Mouse (Mus musculus) embryonic fibroblast, embryonic 13.5 days (primary cell): ENCODE results near the gene Bin2.

Source experiments
- CTCF ChIP-seq: IDR thresholded peaks from 2 replicates; pipeline ENCODE4 v1.5.1; 2011; ENCODE audit warnings: mild to moderate bottlenecking, control low read depth, low read length, moderate library complexity, borderline replicate concordance; ENCODE audit not compliant: insufficient read depth
- POLR2A ChIP-seq: IDR thresholded peaks from 2 replicates; pipeline ENCODE4 v1.6.1; 2011; ENCODE audit warnings: low read depth, mild to moderate bottlenecking, control low read depth, low read length, moderate library complexity

- TF ChIP-seq CTCF = no peak
- no peak for TF ChIP-seq POLR2A
These were observed 33.3 kb downstream of the Bin2 start for GRCm38 (mm10) chr15:100635851-100636645.
